Mouse (Mus musculus) thymus, postnatal 0 days (tissue): ENCODE data around the gene Dnah1. TPM values are rescaled to one million over a fixed set of nuclear protein-coding genes. Genes with fewer than 3 reads are reported as not detected.

ENCODE experiments used
- DNase-seq: peaks from one replicate; pipeline ENCODE4 v3.0.0-alpha.2; 2015; ENCODE audit warnings: low spot score
- polyA plus RNA-seq: library from polyadenylated mRNA; unstranded; fragments of >200 nt; fragmentation: Nextera tagmentation; extraction: Ambion mirVana; gene quantifications from 2 replicates; pipeline ENCODE4 v1.2.1, GENCODE M21; 2015

Dnah1 gene
- polyA plus RNA-seq, 1 experiment from 2014 or later, result 0.22 TPM

DNA sequence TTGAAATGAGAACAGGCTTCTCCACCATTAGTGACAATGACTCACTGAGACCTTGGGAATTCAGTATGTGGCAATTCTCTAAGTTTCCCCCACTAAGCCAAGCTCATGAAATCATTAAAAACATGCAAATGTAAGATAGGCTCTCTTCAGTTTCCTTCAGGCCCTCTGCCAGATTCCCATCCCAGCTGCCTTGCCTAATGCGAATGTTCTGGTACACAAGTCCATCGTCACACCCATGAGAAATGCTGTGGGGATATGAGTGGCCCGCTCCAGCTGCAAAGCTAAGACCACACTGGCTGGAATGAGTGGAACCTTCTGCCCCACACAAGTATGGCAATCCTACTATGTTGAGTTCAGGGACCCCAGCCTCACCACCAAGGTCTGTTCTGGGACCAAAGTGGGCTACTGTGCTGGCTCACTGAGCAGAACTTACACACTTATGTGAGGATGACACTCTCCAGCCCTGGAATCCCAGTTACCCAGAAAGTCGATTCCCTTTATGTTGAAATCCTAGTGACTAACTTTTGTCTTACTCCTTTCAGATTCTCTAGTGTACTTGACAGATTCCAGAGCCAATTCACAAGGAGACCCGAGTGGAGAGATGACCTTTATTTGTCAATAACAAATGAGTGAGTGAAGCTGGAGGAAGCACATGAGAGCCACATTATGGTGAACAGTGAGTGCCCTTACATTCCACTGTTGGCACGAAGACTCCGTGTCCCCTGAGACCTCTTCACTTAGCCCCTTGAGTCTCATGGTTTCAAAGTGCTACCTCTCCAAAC is 86.4 kb downstream of the Dnah1 start:
- DNase-seq, result no peak

DNA sequence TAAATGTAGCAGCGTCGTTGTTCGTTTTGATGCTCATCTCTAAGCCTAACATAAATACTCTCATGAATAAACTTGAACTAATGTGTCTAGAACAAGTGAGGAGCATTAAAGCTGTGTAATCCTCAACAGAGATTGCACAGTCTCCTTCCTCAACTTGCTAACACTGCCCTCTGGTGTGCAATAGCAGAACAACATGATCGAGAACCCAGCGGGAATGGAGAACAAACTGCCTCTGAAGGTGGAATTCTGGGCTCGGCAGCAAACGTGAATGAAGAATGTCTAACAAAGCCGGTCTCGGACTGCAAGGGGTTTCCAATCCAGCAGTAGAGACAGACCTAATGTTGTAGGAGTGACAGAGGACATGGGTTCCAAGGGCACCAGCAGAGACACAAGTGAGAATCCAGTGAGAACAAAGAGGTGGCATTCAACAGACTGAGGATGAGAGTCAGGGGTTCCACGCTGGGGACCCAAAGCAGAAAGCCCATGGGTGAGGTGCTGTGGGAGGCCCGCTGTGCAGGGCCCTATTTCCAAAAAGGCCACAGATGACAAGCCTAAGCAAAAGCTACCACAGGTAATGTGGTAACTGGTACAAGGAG is 89.6 kb downstream of the Dnah1 start:
- DNase-seq, result peak; percentile 71

DNA sequence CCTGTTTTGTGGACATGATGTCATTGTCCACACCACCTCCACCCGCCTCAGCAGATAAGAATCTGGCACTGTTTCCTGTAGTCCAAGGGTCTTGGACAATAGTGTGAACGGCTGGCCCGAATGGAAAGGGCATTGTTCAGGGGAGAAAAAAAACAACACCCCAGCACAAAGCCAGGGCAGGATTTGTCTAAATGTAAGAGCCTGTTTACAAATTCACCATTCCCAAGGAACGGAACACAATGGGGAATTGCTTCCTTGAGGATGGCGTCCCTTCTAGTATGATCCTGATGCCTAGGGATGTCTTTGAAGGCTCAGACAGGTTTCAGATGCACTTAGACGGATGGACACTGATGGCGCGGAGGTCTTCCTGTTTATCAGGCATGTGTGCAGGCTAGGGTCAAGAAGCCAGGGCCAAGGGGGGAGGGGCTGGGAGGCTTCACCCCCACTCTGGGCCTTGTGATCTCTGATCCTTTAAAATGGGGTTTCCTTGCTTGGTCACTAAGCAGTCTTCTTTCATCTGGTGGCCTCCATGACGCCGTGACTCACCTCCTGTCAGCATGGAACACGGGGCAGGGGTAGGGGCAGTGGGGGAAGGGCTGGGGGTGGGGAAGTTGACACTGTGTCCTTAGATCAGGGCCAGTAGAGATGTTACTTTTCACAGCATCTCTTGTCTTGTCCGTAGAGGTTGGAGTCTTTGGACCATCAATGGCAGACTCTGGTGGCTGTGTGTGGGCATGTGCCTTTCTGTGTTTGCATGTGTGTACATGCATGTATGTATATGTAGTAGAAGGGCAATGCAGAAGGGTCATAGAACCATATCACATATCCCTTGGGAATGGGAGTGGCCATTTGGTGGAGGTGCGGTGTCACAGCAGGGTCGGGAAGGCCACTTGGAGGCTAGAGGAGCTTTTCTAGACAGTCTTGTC is 90.4 kb downstream of the Dnah1 start:
- no peak for DNase-seq

DNA sequence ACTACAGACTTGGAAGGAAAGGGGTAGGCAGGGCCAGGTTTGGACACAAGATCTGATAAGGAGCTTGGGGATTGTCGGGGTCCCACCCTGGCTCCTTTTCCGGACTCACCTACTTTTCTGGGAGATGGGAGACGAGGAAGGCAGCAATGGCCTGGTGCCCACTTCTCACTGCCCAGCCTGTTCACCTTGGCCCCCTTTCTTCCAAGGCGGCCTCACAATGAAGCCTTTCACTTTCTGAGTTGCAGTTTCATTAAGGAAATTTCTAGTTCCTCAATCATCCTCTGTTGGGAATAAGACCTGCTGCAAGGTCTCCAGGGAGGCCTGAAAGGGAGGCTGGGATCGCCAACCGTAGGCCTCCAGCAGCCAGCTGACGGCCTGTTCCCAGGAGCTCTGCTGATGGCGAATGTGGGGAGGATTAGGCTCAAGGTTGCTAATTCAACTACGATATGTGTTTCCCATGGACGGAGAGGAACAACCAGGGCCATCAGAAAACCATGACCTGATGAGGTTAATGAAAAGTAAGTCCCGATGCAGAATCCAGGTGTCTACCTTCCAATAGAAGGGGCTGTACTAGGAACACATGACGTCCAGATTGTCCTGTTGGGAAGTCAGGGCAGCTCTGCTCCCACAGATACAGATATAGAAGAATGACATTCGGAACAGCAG is 91.2 kb downstream of the Dnah1 start:
- DNase-seq, result no peak

DNA sequence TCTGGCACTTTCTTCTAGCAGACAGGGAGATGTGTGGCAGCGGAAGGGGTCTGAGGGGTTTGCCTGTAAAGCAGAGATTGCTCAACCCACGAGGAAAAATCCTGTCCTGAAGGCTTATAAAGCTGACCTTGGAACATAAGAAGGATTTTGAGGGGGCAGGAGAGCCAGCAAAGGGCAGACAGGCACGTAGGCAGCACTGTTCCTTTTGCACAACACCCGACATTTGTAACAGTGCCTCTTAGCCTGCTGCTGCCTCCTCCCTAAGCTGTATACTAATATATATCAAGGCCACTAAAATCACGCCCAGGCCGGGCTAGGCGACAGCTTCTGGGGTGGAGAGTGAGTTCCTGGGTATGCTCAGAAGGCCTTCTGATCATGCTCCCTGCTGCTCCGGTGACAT is 93.3 kb downstream of the Dnah1 start:
- DNase-seq, result no peak

DNA sequence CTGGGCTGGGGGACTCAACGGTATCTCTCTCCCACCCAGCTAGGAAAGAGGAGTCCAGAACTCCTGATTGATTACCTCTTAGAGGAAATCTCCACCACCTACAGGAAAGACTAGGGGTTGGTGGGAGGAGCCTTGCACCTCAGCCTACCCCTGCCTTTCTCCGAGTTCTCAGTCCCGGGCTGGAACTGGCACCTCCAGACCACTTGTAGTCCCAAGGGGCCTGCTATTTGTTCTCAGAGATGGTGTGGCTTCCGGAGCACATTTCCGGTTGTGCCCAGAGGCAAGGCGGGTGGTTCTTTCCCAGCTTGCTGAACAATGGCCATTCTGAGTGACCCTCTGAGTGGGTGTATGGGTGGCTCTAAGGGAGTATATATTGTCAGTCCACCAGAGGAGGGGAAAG is 95.5 kb downstream of the Dnah1 start:
- no peak for DNase-seq

DNA sequence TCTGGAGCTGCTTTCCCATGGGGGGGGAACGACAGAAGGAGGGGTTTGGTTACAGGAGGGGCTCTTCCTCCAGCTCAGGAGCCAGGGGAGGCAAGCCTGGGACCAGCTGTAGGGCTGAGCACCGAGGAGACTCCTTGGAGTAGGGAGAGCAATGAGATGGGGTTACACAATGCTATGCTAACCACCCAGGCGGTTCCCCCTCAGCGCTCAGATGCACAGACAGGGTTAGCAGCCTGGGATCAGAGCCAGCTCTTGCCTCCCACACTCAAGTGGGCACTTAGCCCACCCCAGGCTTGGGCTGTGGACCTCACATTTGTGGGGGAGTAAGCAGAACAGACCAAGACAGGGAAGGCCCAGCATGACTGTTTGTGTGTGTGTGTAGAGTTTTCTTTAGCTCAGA is 96.7 kb downstream of the Dnah1 start:
- no peak for DNase-seq

DNA sequence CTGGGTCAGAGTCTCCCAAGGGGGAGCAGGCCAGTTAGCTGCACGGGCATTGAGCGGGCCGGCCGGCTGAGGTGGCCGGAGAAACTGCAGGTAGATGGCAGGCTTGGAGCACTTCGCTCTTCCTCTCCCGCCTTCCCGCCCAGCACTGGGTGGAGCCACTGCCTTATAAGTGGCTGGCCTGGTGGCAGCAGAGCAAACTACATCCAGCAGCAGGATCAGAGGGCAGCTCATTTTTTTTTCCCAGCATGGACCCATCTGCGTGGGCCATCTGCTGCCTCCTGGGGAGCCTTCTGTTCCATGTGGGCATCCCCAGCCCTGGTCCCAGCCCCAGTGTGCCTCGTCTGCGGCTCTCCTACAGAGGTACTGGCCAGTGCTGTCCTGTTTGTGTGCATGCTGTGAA is 106.0 kb downstream of the Dnah1 start, which contains the start of gene Sema3g:
Sema3g (plus strand) TSS at position 195 of the 400 bp plus-strand sequence.
- no peak for DNase-seq

DNA sequence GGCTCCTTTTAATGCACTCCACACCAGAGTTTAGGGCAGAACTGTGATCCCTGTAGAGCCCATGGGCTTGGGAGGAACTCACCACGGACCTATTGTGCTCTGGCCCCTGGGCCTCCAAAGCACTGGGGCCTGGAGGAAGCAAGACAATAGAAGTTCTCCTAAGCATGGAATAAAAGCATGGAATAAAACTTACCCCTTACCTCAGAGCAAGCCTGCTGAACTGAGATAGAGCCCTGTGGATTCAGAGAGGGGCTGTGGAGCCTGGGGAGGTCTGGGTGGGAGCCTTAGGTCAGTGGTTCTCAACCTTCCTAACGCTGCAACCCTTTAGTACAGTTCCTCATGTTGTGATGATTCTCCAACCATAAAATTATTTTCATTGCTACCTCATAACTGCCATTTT is 106.8 kb downstream of the Dnah1 start, which contains the start of gene Nisch:
Nisch (minus strand) TSS at position 101 of the 400 bp plus-strand sequence.
- no peak for DNase-seq

DNA sequence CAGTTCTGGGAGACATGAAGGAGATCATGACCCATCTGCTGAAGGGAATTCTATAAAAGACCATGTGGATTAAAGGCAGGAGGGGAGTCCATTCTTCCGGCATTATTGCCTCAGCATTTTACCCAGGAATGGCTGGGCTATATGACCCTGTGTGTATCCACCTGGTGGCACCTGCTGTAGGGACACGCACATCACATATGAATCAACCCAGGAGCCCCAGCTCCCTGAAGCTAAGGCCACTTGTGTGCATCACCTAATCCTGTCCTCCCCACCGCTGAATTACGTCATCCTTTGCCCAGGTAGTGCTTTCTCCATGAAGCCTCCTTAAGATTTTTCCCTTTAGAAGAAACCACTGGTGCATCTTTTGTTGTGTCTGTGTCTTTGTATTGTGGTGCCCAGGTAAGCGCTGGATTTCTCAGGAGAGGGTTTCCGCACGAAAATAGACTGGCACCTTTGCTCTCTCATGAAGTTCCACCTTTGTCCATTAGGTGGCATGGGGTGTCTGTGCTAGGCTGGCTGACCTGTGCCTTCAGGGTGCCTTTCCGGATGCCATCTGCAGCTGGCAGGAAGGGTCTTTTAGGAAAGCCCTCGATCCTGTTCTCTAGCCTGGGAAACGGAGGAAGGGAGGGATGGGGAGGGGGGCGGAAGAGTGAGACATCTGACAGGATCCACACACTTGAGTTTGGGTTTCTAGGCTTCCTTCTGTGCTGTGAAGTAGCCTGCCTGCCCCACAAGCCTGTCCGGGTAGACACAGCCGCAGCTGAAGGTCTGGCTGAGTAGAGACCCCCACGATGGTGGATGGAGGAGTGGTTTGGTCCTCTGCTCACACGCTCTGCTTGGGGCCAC is 108.3 kb downstream of the Dnah1 start:
- DNase-seq, result peak; percentile 80

DNA sequence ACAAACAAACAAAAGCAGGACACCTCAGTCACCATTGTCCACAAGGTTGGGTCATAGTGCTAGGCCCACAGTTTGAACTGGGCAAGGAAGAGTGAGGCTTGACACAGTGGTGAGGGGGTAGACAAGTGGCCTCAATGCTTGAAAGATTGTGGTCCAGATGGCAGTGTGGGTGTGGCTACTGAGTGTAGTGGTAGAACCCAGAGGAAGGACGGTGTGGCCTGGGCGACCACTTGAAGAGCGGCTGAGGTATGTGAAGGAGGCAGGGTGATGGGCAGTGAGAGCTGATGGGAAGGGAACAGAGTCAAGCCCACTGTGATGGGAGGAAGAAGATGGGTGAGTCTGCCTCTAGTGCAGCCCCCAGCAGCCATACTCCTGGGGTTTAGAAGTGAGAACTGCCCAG is 109.0 kb downstream of the Dnah1 start:
- DNase-seq, result no peak

DNA sequence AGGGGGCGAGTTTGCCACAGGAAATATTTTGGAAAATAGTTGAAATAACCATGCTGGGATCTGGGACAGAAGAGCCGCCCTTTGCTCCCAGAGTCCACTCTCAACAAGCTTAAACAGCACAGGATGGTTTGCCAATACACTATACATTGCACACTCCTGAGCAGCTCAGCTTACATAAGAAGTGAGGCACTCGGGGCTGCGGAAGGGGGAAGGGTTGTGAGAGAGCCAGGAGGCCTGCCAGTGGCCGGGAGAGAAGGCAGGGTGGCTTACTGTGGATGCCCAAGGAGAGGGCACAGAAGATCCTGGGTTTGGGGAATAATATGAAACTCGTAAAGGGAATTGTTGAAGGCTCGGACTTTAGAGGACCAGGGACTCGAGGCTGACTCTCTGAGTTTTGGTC is 109.8 kb downstream of the Dnah1 start:
- DNase-seq, result no peak

DNA sequence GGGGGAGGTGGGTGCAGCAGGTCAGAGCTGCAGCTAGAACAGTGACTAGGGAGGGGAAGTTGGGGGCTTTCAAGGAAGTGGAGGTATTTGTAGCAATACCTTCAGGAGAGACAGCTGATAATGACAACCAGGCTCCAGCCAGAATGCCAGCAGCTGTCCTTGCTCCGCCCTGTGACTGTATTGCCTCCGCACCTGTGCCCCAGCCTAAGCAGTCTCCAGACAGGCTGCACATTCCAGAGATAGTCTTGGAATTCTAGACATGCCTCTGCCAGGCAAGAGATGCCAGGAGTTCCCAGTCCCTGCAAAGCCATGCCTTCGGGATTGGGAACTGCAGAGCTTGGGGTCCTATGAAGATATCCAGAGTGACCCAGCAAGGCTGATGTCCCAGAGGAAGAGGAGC is 111.2 kb downstream of the Dnah1 start:
- DNase-seq, result no peak

DNA sequence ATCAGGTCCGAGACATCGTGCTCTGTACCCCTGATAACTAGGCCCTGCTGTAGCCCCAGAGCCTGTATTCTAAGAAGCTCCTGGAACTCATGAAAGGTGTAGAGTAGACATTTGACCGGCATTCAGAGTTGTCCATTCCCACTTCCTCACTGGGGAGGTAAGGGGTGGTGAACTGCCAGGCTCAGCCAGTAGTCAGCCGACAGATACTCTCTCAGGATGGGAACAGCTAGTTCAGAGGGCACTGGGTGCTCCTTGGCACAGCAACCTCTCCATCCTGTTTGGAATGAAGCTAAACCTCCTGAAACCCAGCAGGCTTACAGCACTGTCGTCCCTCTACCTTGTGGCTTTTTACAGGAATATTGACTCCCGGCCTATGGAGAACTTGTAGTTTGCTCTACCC is 111.8 kb downstream of the Dnah1 start:
- DNase-seq, result no peak

Other genes with a start within 250 kb of the Dnah1 start
- gene Smim4, start 194.9 kb downstream of the Dnah1 start, polyA plus RNA-seq, result 244 and 262 TPM in 2 replicates
- gene Nt5dc2, start 192.8 kb downstream of the Dnah1 start, polyA plus RNA-seq, result 111 and 116 TPM in 2 replicates
- 8.0 and 8.8 TPM in 2 replicates for gene Stab1, start 155.3 kb downstream of the Dnah1 start, polyA plus RNA-seq
- gene Tnnc1, start 115.6 kb downstream of the Dnah1 start, polyA plus RNA-seq, result 5.0 and 5.7 TPM in 2 replicates
- gene Nisch, start 107.0 kb downstream of the Dnah1 start, polyA plus RNA-seq, result 116 and 144 TPM in 2 replicates
- 0.27 and 0.30 TPM in 2 replicates for gene Sema3g, start 106.0 kb downstream of the Dnah1 start, polyA plus RNA-seq
- 18.6 and 21.5 TPM in 2 replicates for gene Phf7, start 72.6 kb downstream of the Dnah1 start, polyA plus RNA-seq
- gene Bap1, start 72.4 kb downstream of the Dnah1 start, polyA plus RNA-seq, result 63.0 and 66.5 TPM in 2 replicates
- 33.8 and 34.9 TPM in 2 replicates for gene Capn7, start 12.7 kb upstream of the Dnah1 start, polyA plus RNA-seq
- 20.3 and 20.7 TPM in 2 replicates for gene Sh3bp5, start 112.2 kb upstream of the Dnah1 start, polyA plus RNA-seq
- 47.2 and 52.6 TPM in 2 replicates for gene Eaf1, start 170.5 kb upstream of the Dnah1 start, polyA plus RNA-seq
- gene Mettl6, start 171.1 kb upstream of the Dnah1 start, polyA plus RNA-seq, result 149 and 164 TPM in 2 replicates